Mouse (Mus musculus): ENCODE results near the gene Fam163b.

DNA sequence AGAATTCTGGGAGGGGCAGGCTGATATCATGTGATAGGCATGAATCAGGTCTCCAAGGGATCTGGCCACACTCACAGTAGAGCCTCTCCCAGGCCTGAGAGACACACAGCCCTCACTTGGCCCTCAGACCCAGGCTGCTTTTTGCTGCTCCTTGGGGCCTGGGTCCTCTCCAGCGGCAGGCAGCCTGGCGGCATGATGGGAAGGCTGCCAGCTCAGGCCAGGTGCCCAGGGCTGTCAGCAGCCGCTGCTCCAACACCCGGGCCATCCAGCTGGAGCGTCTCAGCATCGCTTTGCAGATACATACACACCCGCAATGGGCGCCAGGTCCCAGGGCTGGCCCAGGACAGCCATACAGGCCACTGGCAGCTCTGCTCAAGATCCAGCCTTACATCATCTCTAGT, 22.1 kb downstream of the Fam163b start:
- no peak for TF ChIP-seq CTCF (IDR thresholded peaks at IDR 0.05; ENCODE audit: low read depth)
- TF ChIP-seq EP300 (optimal IDR thresholded peaks at IDR 0.05) = no peak
